Mouse (Mus musculus) embryonic facial prominence, embryonic 14.5 days (tissue): ENCODE results near the gene Bcl2l14. TPM values are rescaled to one million over a fixed set of nuclear protein-coding genes. Genes with fewer than 3 reads are reported as not detected.

Experiments used
- ATAC-seq: fragments of 200-750 bp; cut with Nextera tagmentation; 2 replicates; pipeline ENCODE4 v1.8.0; 2017; ENCODE audit warnings: low read depth, moderate number of reproducible peaks, moderate TSS enrichment
- DNase-seq: peaks from one replicate; pipeline ENCODE4 v3.0.0-alpha.2; 2015; ENCODE audit warnings: low spot score
- H3K27ac ChIP-seq: fragments of 300-500 bp; sonication (generic); replicated peaks from 2 replicates; pipeline ENCODE4 v1.5.1; 2014; ENCODE audit warnings: low read depth, mild to moderate bottlenecking, low read length, moderate library complexity
- H3K27me3 ChIP-seq: fragments of 300-500 bp; sonication (generic); replicated peaks from 2 replicates; pipeline ENCODE4 v1.6.1; 2014; ENCODE audit warnings: low read length; ENCODE audit not compliant: control insufficient read depth, insufficient read depth
- H3K36me3 ChIP-seq: fragments of 300-500 bp; sonication (generic); 2 replicates; pipeline ENCODE4 v1.6.1; 2014; ENCODE audit warnings: low read length, mixed read lengths; ENCODE audit not compliant: control insufficient read depth, insufficient read depth
- H3K4me1 ChIP-seq: fragments of 300-500 bp; sonication (generic); 2 replicates; pipeline ENCODE4 v1.6.1; 2014; ENCODE audit warnings: antibody characterized with exemption, low read length; ENCODE audit not compliant: control insufficient read depth, insufficient read depth
- H3K4me2 ChIP-seq: fragments of 300-500 bp; sonication (generic); 2 replicates; pipeline ENCODE4 v1.6.1; 2014; ENCODE audit warnings: low read depth, mild to moderate bottlenecking, low read length, moderate library complexity, mixed read lengths
- H3K4me3 ChIP-seq: fragments of 300-500 bp; sonication (generic); 2 replicates; pipeline ENCODE4 v1.5.1; 2014; ENCODE audit warnings: low read depth, mild to moderate bottlenecking, low read length
- H3K9ac ChIP-seq: fragments of 300-500 bp; sonication (generic); 2 replicates; pipeline ENCODE4 v1.6.1; 2014; ENCODE audit warnings: low read depth, mild to moderate bottlenecking, low read length, moderate library complexity, mixed read lengths
- H3K9me3 ChIP-seq: fragments of 300-500 bp; sonication (generic); 2 replicates; pipeline ENCODE4 v1.6.1; 2016; ENCODE audit warnings: low read length; ENCODE audit not compliant: control insufficient read depth
- WGBS: fragments of 180-500 bp; shearing (Covaris S2); extraction: QIAGEN DNeasy Blood & Tissue Kit; methylation state at CpG from one replicate; pipeline ENCODE4 v1.1.7; 2014; 5-methylcytosine and 5-hydroxymethylcytosine counted together
- polyA plus RNA-seq: library from polyadenylated mRNA; unstranded; fragments of >200 nt; fragmentation: Nextera tagmentation; extraction: Ambion mirVana; gene quantifications from 2 replicates; pipeline ENCODE4 v1.2.1, GENCODE M21; 2014

Gene Bcl2l14
- polyA plus RNA-seq, 1 experiment from 2014 or later: 3.0 TPM

GRCm38 (mm10) chr6:134461175-134461574 lies 65.1 kb downstream of the Bcl2l14 start:
- no peak for ATAC-seq
- DNase-seq: no peak
- 90% methylated on average over 6 of the region's 6 CpGs for WGBS
- H3K27ac ChIP-seq: no peak overlapping the region
- H3K36me3 ChIP-seq: peaks cover 94% of the 10 kb centered on the region
- no peak overlapping the region for H3K4me3 ChIP-seq
- H3K9ac ChIP-seq: no peak overlapping the region
- H3K27me3 ChIP-seq: no peaks in the 10 kb centered on the region
- no peaks in the 10 kb centered on the region for H3K9me3 ChIP-seq
- H3K4me2 ChIP-seq: no peak overlapping the region
- H3K4me1 ChIP-seq: no peaks in the 10 kb centered on the region

GRCm38 (mm10) chr6:134466671-134467229 lies 70.6 kb downstream of the Bcl2l14 start:
- H3K4me2 ChIP-seq: no peak overlapping the region
- no peaks in the 10 kb centered on the region for H3K9me3 ChIP-seq
- peaks cover 78% of the 10 kb centered on the region for H3K36me3 ChIP-seq
- H3K27ac ChIP-seq: no peak overlapping the region
- no peaks in the 10 kb centered on the region for H3K4me1 ChIP-seq
- 89% methylated on average over 10 of the region's 10 CpGs for WGBS
- no peak overlapping the region for H3K9ac ChIP-seq
- H3K27me3 ChIP-seq: no peaks in the 10 kb centered on the region
- H3K4me3 ChIP-seq: no peak overlapping the region
- no peak for ATAC-seq
- no peak for DNase-seq

GRCm38 (mm10) chr6:134469297-134469696 lies 73.2 kb downstream of the Bcl2l14 start:
- Histone ChIP-seq H3K36me3 (peaks cover 58% of the 10 kb centered on the region), H3K4me2 (no peak overlapping the region), H3K4me1 (peaks cover 7% of the 10 kb centered on the region), H3K9me3 (no peaks in the 10 kb centered on the region), H3K9ac (no peak overlapping the region), H3K27me3 (no peaks in the 10 kb centered on the region), H3K4me3 (no peak overlapping the region), H3K27ac (no peak overlapping the region)
- WGBS: 80% methylated on average over 2 of the region's 2 CpGs
- no peak for DNase-seq
- ATAC-seq: no peak

GRCm38 (mm10) chr6:134470857-134471256 lies 74.7 kb downstream of the Bcl2l14 start:
- WGBS: 64% methylated on average over 14 of the region's 14 CpGs
- Histone ChIP-seq H3K9ac (no peak overlapping the region), H3K4me2 (no peak overlapping the region), H3K4me3 (no peak overlapping the region), H3K36me3 (peaks cover 52% of the 10 kb centered on the region), H3K4me1 (peaks cover 7% of the 10 kb centered on the region), H3K27me3 (no peaks in the 10 kb centered on the region), H3K27ac (no peak overlapping the region), H3K9me3 (no peaks in the 10 kb centered on the region)
- ATAC-seq (no peak), DNase-seq (peak; percentile 82)

- ATAC-seq (peak; percentile 78), DNase-seq (peak; percentile 68)
- Histone ChIP-seq H3K9ac (no peak overlapping the region), H3K4me1 (peaks cover 7% of the 10 kb centered on the region), H3K4me3 (no peak overlapping the region), H3K27ac (peak overlapping the region; percentile 68; the same call in 1 of the 2 replicates), H3K36me3 (peaks cover 52% of the 10 kb centered on the region), H3K27me3 (no peaks in the 10 kb centered on the region), H3K4me2 (no peak overlapping the region; the same call in 1 of the 2 replicates), H3K9me3 (no peaks in the 10 kb centered on the region)
- WGBS: 27% methylated on average over 7 of the region's 7 CpGs
These were observed 77.0 kb downstream of the Bcl2l14 start for GRCm38 (mm10) chr6:134473143-134473561.

GRCm38 (mm10) chr6:134479481-134479880 lies 83.4 kb downstream of the Bcl2l14 start:
- Histone ChIP-seq H3K9me3 (no peaks in the 10 kb centered on the region), H3K27ac (no peak overlapping the region), H3K4me1 (no peaks in the 10 kb centered on the region), H3K9ac (no peak overlapping the region), H3K36me3 (peaks cover 68% of the 10 kb centered on the region), H3K4me2 (no peak overlapping the region), H3K27me3 (no peaks in the 10 kb centered on the region), H3K4me3 (no peak overlapping the region)
- WGBS: 94% methylated on average over 10 of the region's 10 CpGs
- no peak for ATAC-seq
- no peak for DNase-seq

- Histone ChIP-seq H3K4me3 (no peak overlapping the region), H3K9ac (no peak overlapping the region), H3K27ac (no peak overlapping the region), H3K9me3 (no peaks in the 10 kb centered on the region), H3K36me3 (peaks cover 44% of the 10 kb centered on the region), H3K4me2 (no peak overlapping the region), H3K4me1 (no peaks in the 10 kb centered on the region), H3K27me3 (no peaks in the 10 kb centered on the region)
- 92% methylated on average over 9 of the region's 9 CpGs for WGBS
- no peak for DNase-seq
- no peak for ATAC-seq
These were observed 90.2 kb downstream of the Bcl2l14 start for GRCm38 (mm10) chr6:134486318-134486717.

Other genes with a start within 250 kb of the Bcl2l14 start
- gene Lrp6, start 170.6 kb downstream of the Bcl2l14 start, polyA plus RNA-seq: 38.7 and 39.8 TPM in 2 replicates
- gene Mansc1, start 236.2 kb downstream of the Bcl2l14 start, polyA plus RNA-seq: 1.9 and 2.1 TPM in 2 replicates
- gene Borcs5, start 243.2 kb downstream of the Bcl2l14 start, polyA plus RNA-seq: 18.0 and 20.2 TPM in 2 replicates